Mouse (Mus musculus) heart, postnatal 0 days (tissue): ENCODE measurements at regions not wholly inside any gene's neighbourhood (a gene's known extent, or its start where the extent isn't known, plus 50 kb on each side); places are given as distances from the start of the nearest gene placed in this dataset.

ENCODE experiments used
- ATAC-seq: fragments of 200-750 bp; cut with Nextera tagmentation; 2 replicates; pipeline ENCODE4 v1.8.0; 2017; ENCODE audit warnings: low read depth, moderate number of reproducible peaks, moderate library complexity; ENCODE audit not compliant: insufficient read depth
- DNase-seq: peaks from one replicate; pipeline ENCODE4 v3.0.0-alpha.2; 2016; ENCODE audit warnings: low spot score
- H3K27ac ChIP-seq: fragments of 300-500 bp; sonication (generic); 2 replicates; pipeline ENCODE4 v1.5.1; 2014; ENCODE audit warnings: low read depth, mild to moderate bottlenecking
- H3K27me3 ChIP-seq: fragments of 300-500 bp; sonication (generic); 2 replicates; pipeline ENCODE4 v1.6.1; 2014; ENCODE audit warnings: low read length, mixed read lengths; ENCODE audit not compliant: control insufficient read depth, insufficient read depth
- H3K36me3 ChIP-seq: fragments of 300-500 bp; sonication (generic); replicated peaks from 2 replicates; pipeline ENCODE4 v1.6.1; 2014; ENCODE audit warnings: low read length, mixed read lengths; ENCODE audit not compliant: control insufficient read depth, insufficient read depth
- H3K4me1 ChIP-seq: fragments of 300-500 bp; sonication (generic); 2 replicates; pipeline ENCODE4 v1.6.1; 2014; ENCODE audit warnings: antibody characterized with exemption; ENCODE audit not compliant: control insufficient read depth, insufficient read depth
- H3K4me2 ChIP-seq: fragments of 300-500 bp; sonication (generic); 2 replicates; pipeline ENCODE4 v1.6.1; 2014; ENCODE audit warnings: low read depth, mild to moderate bottlenecking, low read length, moderate library complexity
- H3K4me3 ChIP-seq: fragments of 300-500 bp; sonication (generic); 2 replicates; pipeline ENCODE4 v1.5.1; 2014; ENCODE audit warnings: low read depth, low read length
- H3K9ac ChIP-seq: fragments of 300-500 bp; sonication (generic); replicated peaks from 2 replicates; pipeline ENCODE4 v1.6.1; 2014; ENCODE audit warnings: low read depth, low read length, mixed read lengths
- H3K9me3 ChIP-seq: fragments of 300-500 bp; sonication (generic); replicated peaks from 2 replicates; pipeline ENCODE4 v1.6.1; 2016; ENCODE audit warnings: low read length; ENCODE audit not compliant: control insufficient read depth
- CTCF ChIP-seq: IDR thresholded peaks from 2 replicates; pipeline ENCODE4 v1.5.1; 2016; ENCODE audit warnings: antibody characterized with exemption, control low read depth, low read depth
- EP300 ChIP-seq: IDR thresholded peaks from 2 replicates; pipeline ENCODE4 v1.6.1; 2016; ENCODE audit warnings: antibody characterized with exemption, low read depth
- WGBS: fragments of 180-500 bp; shearing (Covaris S2); extraction: QIAGEN DNeasy Blood & Tissue Kit; methylation state at CpG from one replicate; pipeline ENCODE4 v1.1.7; 2014; 5-methylcytosine and 5-hydroxymethylcytosine counted together

GRCm38 (mm10) chr12:106295596-106295995 is 285.6 kb downstream of the Vrk1 start:
- Histone ChIP-seq H3K4me1 (no peaks in the 10 kb centered on the region), H3K36me3 (no peaks in the 10 kb centered on the region), H3K27me3 (no peaks in the 10 kb centered on the region), H3K9me3 (no peaks in the 10 kb centered on the region), H3K4me2 (no peak overlapping the region), H3K9ac (no peak overlapping the region), H3K27ac (no peak overlapping the region), H3K4me3 (no peak overlapping the region)
- no peak for ATAC-seq
- TF ChIP-seq CTCF (no peak), EP300 (no peak)
- DNase-seq = no peak
- WGBS = 49% methylated on average over 7 of the region's 7 CpGs

DNA sequence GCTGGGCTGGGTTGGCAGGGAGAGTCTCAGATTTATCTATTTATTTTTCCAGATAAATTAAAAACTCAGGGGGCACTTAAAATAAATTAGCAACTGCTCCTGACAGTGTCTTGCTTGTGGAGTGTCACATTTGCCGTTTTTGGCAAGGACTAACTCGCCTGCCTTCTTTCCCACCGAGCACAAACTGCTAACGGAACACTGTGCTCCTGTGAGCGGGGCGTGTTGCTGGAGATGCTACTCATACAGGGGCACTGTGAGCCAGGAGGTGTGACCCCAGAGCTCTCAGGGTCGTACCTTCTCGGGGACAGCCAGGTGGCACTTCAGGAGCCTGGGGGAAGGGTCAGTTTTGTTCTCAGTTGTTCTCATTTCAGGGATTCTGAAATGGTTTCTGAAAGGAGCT is 292.6 kb downstream of the Vrk1 start:
- no peaks in the 10 kb centered on the region for H3K4me1 ChIP-seq
- ATAC-seq (no peak), DNase-seq (no peak)
- no peak overlapping the region for H3K27ac ChIP-seq
- no peaks in the 10 kb centered on the region for H3K36me3 ChIP-seq
- H3K4me3 ChIP-seq = no peak overlapping the region
- no peak overlapping the region for H3K4me2 ChIP-seq
- H3K9ac ChIP-seq = no peak overlapping the region
- H3K27me3 ChIP-seq = no peaks in the 10 kb centered on the region
- H3K9me3 ChIP-seq = no peaks in the 10 kb centered on the region
- no peak for TF ChIP-seq EP300
- TF ChIP-seq CTCF = no peak
- 37% methylated on average over 8 of the region's 8 CpGs for WGBS

- Histone ChIP-seq H3K27me3 (peaks cover 4% of the 10 kb centered on the region; the same call in 1 of the 2 replicates), H3K36me3 (no peaks in the 10 kb centered on the region), H3K27ac (no peak overlapping the region; the same call in 1 of the 2 replicates), H3K9ac (no peak overlapping the region), H3K4me1 (no peaks in the 10 kb centered on the region), H3K9me3 (no peaks in the 10 kb centered on the region), H3K4me2 (no peak overlapping the region), H3K4me3 (no peak overlapping the region)
- 72% methylated on average over 12 of the region's 12 CpGs for WGBS
- no peak for ATAC-seq
- no peak for TF ChIP-seq CTCF
- no peak for TF ChIP-seq EP300
- DNase-seq = no peak
Observed at GRCm38 (mm10) chr12:106308291-106308955, 298.4 kb downstream of the Vrk1 start.

DNA sequence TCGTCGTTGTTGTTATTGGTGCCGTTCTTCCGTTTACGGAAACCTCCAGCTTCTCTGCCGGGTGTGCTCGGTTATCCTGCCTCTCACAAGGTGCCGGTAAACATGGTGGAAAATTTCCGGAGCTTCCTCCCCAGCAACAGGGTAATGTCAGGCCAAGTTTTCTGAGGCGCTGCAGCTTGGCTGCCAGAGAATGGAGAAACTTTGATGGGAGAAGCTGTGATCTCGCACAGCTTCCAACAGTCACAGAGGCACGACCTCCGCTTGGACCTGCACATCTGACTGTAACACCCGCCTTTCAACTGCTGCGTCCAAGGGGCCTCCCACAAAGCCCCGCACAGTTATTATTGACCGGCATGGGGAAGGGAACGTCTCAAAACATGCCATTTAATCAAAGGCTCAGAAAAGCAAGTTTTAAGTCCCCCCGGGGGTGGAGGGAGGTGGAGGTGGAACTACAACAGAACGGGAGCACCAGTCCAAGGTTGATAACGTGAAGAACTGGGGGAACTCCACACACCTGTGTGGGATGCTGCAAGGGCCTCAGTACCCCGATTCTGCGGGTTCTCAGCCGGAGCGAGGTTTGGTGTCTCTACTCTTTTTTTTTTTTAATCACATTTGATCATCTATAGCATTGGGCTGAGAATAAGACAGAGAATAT is 299.1 kb downstream of the Vrk1 start:
- DNase-seq = no peak
- 73% methylated on average over 25 of the region's 25 CpGs for WGBS

GRCm38 (mm10) chr12:106310171-106310570 is 300.1 kb downstream of the Vrk1 start:
- 49% methylated on average over 6 of the region's 6 CpGs for WGBS
- H3K4me1 ChIP-seq = no peaks in the 10 kb centered on the region
- ATAC-seq = no peak
- DNase-seq = no peak
- peak overlapping the region; percentile 77 for H3K4me2 ChIP-seq
- no peak overlapping the region; the same call in 1 of the 2 replicates for H3K27ac ChIP-seq
- TF ChIP-seq EP300 = no peak
- TF ChIP-seq CTCF = no peak
- H3K9ac ChIP-seq = no peak overlapping the region
- no peaks in the 10 kb centered on the region for H3K9me3 ChIP-seq
- H3K4me3 ChIP-seq = peak overlapping the region; percentile 49; the same call in 1 of the 2 replicates
- H3K36me3 ChIP-seq = no peaks in the 10 kb centered on the region
- peaks cover 4% of the 10 kb centered on the region; the same call in 1 of the 2 replicates for H3K27me3 ChIP-seq

More for the DNA sequence above, 299.1 kb downstream of the Vrk1 start:
- H3K4me3 ChIP-seq = no peak overlapping the region
- H3K9ac ChIP-seq = no peak overlapping the region
- H3K27ac ChIP-seq = no peak overlapping the region
- TF ChIP-seq CTCF (no peak), EP300 (no peak)
- no peaks in the 10 kb centered on the region for H3K9me3 ChIP-seq
- H3K27me3 ChIP-seq = peaks cover 4% of the 10 kb centered on the region; the same call in 1 of the 2 replicates
- no peak overlapping the region for H3K4me2 ChIP-seq
- H3K36me3 ChIP-seq = no peaks in the 10 kb centered on the region
- no peak; the same call in 1 of the 2 replicates for ATAC-seq
- H3K4me1 ChIP-seq = no peaks in the 10 kb centered on the region
